Mouse (Mus musculus): ENCODE results near the gene Scyl2.
A peak's percentile ranks its signal among the peaks of the same experiment; 100 is the strongest.
"Not testable (repeated sequence)": the region's sequence is repeated elsewhere in the genome, so short reads cannot be mapped to it uniquely, and the experiment has no call there.

Gene Scyl2

GRCm38 (mm10) chr10:89679448-89679847, 6.6 kb downstream of the Scyl2 start:
- no peak for DNase-seq (ENCODE audit: low read depth, low spot score)

GRCm38 (mm10) chr10:89678054-89678453, 8.0 kb downstream of the Scyl2 start:
- no peak for DNase-seq (ENCODE audit: low read depth, low spot score)

- DNase-seq (ENCODE audit: low read depth, low spot score) = no peak
Measured at GRCm38 (mm10) chr10:89676609-89677008, 9.5 kb downstream of the Scyl2 start.

- not testable (repeated sequence) for DNase-seq (ENCODE audit: low read depth, low spot score)
Measured at GRCm38 (mm10) chr10:89670371-89670770, 15.7 kb downstream of the Scyl2 start.

- no peak for DNase-seq (ENCODE audit: low read depth, low spot score)
Measured at GRCm38 (mm10) chr10:89667571-89667970, 18.5 kb downstream of the Scyl2 start.

- no peak for DNase-seq (ENCODE audit: low read depth, low spot score)
Measured at GRCm38 (mm10) chr10:89665679-89666078, 20.4 kb downstream of the Scyl2 start.

GRCm38 (mm10) chr10:89664977-89665645, 21.0 kb downstream of the Scyl2 start:
- DNase-seq (ENCODE audit: low read depth, low spot score) = no peak

GRCm38 (mm10) chr10:89656366-89656765, 29.7 kb downstream of the Scyl2 start:
- no peak for DNase-seq (ENCODE audit: low read depth, low spot score)

- no peak for DNase-seq (ENCODE audit: low read depth, low spot score)
Measured at GRCm38 (mm10) chr10:89652912-89653311, 33.2 kb downstream of the Scyl2 start.

- no peak for DNase-seq (ENCODE audit: low read depth, low spot score)
Measured at GRCm38 (mm10) chr10:89651691-89652090, 34.4 kb downstream of the Scyl2 start.

GRCm38 (mm10) chr10:89646918-89647317, 39.2 kb downstream of the Scyl2 start:
- DNase-seq (ENCODE audit: low read depth, low spot score) = no peak

- DNase-seq (ENCODE audit: low read depth, low spot score) = no peak
Measured at GRCm38 (mm10) chr10:89637001-89637400, 49.1 kb downstream of the Scyl2 start.

- peak; percentile 30 for DNase-seq (ENCODE audit: low read depth, low spot score)
Measured at GRCm38 (mm10) chr10:89635018-89635417, 51.1 kb downstream of the Scyl2 start.

GRCm38 (mm10) chr10:89633736-89634426, 52.2 kb downstream of the Scyl2 start:
- no peak for DNase-seq (ENCODE audit: low read depth, low spot score)

GRCm38 (mm10) chr10:89633121-89633520, 53.0 kb downstream of the Scyl2 start:
- no peak for DNase-seq (ENCODE audit: low read depth, low spot score)

- no peak for DNase-seq (ENCODE audit: low read depth, low spot score)
Measured at GRCm38 (mm10) chr10:89631831-89632230, 54.3 kb downstream of the Scyl2 start.

GRCm38 (mm10) chr10:89630564-89630963, 55.5 kb downstream of the Scyl2 start:
- no peak for DNase-seq (ENCODE audit: low read depth, low spot score)

GRCm38 (mm10) chr10:89630052-89630451, 56.0 kb downstream of the Scyl2 start:
- DNase-seq (ENCODE audit: low read depth, low spot score) = peak; percentile 74

GRCm38 (mm10) chr10:89626714-89627113, 59.4 kb downstream of the Scyl2 start:
- no peak for DNase-seq (ENCODE audit: low read depth, low spot score)

- no peak for DNase-seq (ENCODE audit: low read depth, low spot score)
Measured at GRCm38 (mm10) chr10:89624196-89624595, 61.9 kb downstream of the Scyl2 start.

GRCm38 (mm10) chr10:89621129-89621528, 65.0 kb downstream of the Scyl2 start, which contains the start of gene Slc17a8:
Gene Slc17a8 (minus strand): TSS chr10:89621253.
- DNase-seq (ENCODE audit: low read depth, low spot score) = no peak

- DNase-seq (ENCODE audit: low read depth, low spot score) = no peak
Measured at GRCm38 (mm10) chr10:89599311-89599710, 86.8 kb downstream of the Scyl2 start.

- no peak for DNase-seq (ENCODE audit: low read depth, low spot score)
Measured at GRCm38 (mm10) chr10:89597275-89597674, 88.8 kb downstream of the Scyl2 start.

Data from ES-CJ7 (cell line).